Mouse (Mus musculus): ENCODE results near the gene Alpk1. TPM values are rescaled to one million over a fixed set of nuclear protein-coding genes. Genes with fewer than 3 reads are reported as not detected.
A peak's percentile ranks its signal among the peaks of the same experiment; 100 is the strongest.

The Alpk1 gene
- polyA plus RNA-seq, 1 experiment from 2014 or later, result 0.72 TPM

DNA sequence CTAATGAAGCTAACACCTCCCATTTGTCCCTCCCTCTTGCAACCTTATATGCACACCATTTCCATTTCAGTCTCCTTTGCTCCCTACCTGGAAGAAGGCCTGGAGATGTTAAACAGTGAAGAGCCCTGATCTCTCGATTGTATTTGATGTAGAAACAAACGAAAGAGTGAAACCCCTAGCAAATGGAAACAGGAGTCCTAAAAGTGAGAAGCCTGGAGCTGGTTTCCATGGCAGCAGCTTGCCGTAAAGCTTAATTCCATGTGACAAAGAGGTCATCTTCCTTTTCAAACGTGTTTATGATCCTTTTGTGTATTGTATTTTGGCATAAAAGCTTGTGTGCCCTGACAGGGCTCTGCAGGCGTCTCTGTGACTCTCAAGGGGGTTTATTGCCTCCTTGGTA, 138.1 kb downstream of the Alpk1 start:
- no peaks in the 10 kb centered on the region for H3K36me3 ChIP-seq (ENCODE audit: control insufficient read depth, insufficient read depth, low read length)
- 0 out of 2 replicates have a peak overlapping the region, but pooled peaks have one; percentile 6 for H3K27ac ChIP-seq (ENCODE audit: low read depth, low read length)
- H3K9ac ChIP-seq (ENCODE audit: low read length), result 0 out of 2 replicates have a peak overlapping the region, but pooled peaks have one; percentile 12
- DNase-seq (ENCODE audit: low spot score, missing footprints) (peak; percentile 94), ATAC-seq (ENCODE audit: low FRiP score) (no peak)
- no peak overlapping the region for H3K4me3 ChIP-seq (ENCODE audit: low read depth, low read length)
- peak overlapping the region; percentile 19; the same call in 1 of the 2 replicates for H3K4me2 ChIP-seq
- H3K9me3 ChIP-seq (ENCODE audit: control insufficient read depth, low read length), result no peaks in the 10 kb centered on the region
- peaks cover 31% of the 10 kb centered on the region for H3K4me1 ChIP-seq (ENCODE audit: control insufficient read depth, insufficient read depth, low read length)
- peaks cover 94% of the 10 kb centered on the region for H3K27me3 ChIP-seq (ENCODE audit: control insufficient read depth, insufficient read depth, low read length)
- 2% methylated on average over 5 of the region's 5 CpGs for WGBS

DNA sequence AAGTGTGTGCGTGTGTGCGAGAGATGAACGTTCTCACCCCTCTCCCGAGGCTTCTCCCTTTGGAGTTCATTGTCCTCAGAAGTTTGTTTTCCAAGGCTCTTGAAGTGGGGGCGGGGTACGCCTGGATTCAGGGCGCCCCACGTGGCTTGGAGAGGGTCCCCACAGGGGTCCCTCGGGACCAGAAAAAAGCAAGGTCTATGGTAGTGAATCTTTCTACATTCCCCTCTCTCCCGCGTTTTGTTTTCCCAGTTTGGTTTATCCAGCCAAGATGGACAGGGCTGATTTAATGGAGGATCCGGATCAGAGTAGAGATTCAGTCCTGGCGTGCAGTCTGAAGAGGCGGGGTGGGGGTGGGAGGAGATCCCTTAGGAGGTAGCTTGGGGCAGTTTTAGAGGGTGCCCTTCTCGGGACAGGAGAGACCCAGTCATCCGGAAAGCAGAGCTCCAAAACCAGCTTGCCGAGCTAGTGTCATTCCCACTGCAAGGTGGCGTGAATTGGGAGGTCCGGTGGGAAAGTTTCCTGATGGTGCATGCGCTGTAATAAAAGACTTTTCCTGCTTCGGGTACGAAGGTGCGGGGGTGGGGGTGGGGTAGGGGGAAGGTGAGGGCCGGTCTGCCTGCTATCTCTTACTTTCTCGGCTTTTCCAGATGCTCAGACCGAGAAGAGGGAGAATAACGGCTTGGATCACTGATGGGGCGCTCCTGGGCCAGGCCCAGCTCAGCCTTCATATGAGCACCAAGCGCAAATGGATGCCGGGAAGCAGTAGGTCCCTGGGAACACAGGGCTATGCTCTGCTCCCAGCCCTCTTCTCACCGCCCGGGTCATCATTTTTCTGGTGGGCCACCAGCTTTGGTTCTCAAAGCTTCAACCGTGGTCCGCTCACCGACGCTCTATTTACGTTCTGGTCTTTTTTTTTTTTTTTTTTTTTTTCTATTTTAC, 139.3 kb downstream of the Alpk1 start:
- Histone ChIP-seq H3K36me3 (ENCODE audit: control insufficient read depth, insufficient read depth, low read length) (no peaks in the 10 kb centered on the region), H3K4me3 (ENCODE audit: low read depth, low read length) (0 out of 2 replicates have a peak overlapping the region, but pooled peaks have one; percentile 1), H3K27me3 (ENCODE audit: control insufficient read depth, insufficient read depth, low read length) (peaks cover 92% of the 10 kb centered on the region), H3K9ac (ENCODE audit: low read length) (peak overlapping the region; percentile 6; the same call in 1 of the 2 replicates), H3K27ac (ENCODE audit: low read depth, low read length) (peak overlapping the region; percentile 49), H3K9me3 (ENCODE audit: control insufficient read depth, low read length) (no peaks in the 10 kb centered on the region), H3K4me1 (ENCODE audit: control insufficient read depth, insufficient read depth, low read length) (peaks cover 31% of the 10 kb centered on the region), H3K4me2 (peak overlapping the region; percentile 29)
- ATAC-seq (ENCODE audit: low FRiP score), result peak; percentile 34
- WGBS, result 2% methylated on average over 37 of the region's 37 CpGs
- DNase-seq (ENCODE audit: low spot score, missing footprints), result peak; percentile 94

DNA sequence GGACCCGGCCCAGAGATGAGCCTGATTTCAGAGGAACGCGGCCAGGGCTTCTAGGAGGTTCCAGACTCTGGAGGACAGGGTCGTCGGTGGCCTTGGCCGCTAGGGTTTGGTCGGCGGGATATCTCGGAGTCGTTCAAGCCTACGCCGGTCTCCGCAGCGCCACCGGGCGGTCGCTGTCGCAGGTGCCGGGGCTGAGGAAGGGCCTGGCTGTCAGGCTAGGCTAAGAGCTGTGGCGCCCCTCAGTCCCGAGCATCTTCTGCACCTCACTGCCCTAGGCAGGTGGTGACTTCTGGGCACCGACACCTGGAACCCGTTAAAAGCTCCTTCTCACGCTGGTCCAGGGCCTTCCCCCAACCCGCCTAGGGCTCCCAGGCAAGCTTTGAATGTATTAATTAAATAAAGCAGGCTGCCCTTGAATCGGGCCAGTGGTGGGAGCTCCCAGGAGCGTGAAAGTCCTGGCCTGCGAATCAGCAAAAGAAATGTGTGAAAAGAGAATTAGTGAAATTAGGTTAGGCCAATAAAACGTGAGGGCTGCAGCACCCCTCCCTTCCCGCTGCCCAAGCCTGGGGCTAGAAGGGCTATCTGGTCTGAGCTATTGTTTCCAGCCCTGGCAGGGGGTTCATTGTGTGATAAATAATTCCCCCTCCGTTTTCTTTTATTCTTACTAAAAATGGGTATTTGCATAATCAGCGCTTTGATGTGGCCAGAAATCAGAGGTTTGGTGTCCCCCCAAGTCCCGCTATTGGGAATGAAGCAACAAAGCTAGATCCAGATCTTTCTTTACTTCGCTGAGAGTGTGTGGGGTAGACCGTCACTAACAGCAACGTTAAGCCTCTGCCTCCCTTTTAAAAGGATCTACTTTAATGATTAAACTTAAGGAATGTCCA, 140.2 kb downstream of the Alpk1 start:
- peaks cover 31% of the 10 kb centered on the region for H3K4me1 ChIP-seq (ENCODE audit: control insufficient read depth, insufficient read depth, low read length)

DNA sequence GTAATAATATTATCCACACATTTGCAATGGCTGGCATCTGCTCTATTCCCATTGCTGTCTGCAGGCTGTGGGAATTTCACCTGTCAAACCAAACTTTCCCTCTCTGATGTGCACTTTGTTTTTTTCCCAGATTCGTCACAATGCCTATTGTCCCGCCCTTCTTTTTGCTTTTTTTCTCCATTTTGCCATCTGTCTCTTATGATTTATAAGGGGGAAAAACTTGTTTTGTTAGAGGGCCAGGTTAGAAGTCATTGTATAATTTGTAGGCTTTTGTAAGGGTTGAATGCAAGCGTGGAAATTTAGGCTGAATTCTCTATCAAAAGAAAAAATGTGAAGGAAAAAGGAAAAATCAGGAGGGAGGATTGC, 145.4 kb downstream of the Alpk1 start:
- H3K4me2 ChIP-seq, result peak overlapping the region; percentile 55
- H3K27me3 ChIP-seq (ENCODE audit: control insufficient read depth, insufficient read depth, low read length), result peaks cover 90% of the 10 kb centered on the region
- peaks cover 21% of the 10 kb centered on the region for H3K4me1 ChIP-seq (ENCODE audit: control insufficient read depth, insufficient read depth, low read length)
- WGBS, result under 1% methylated on average over 3 of the region's 3 CpGs
- H3K9ac ChIP-seq (ENCODE audit: low read length), result peak overlapping the region; percentile 65
- peak overlapping the region; percentile 81 for H3K27ac ChIP-seq (ENCODE audit: low read depth, low read length)
- ATAC-seq (ENCODE audit: low FRiP score) (no peak), DNase-seq (ENCODE audit: low spot score, missing footprints) (peak; percentile 88)
- H3K9me3 ChIP-seq (ENCODE audit: control insufficient read depth, low read length), result no peaks in the 10 kb centered on the region
- H3K36me3 ChIP-seq (ENCODE audit: control insufficient read depth, insufficient read depth, low read length), result no peaks in the 10 kb centered on the region
- H3K4me3 ChIP-seq (ENCODE audit: low read depth, low read length), result peak overlapping the region; percentile 55

More for the DNA sequence above, 140.2 kb downstream of the Alpk1 start:
- Histone ChIP-seq H3K9ac (ENCODE audit: low read length) (no peak overlapping the region), H3K4me2 (peak overlapping the region; percentile 29), H3K9me3 (ENCODE audit: control insufficient read depth, low read length) (no peaks in the 10 kb centered on the region), H3K27me3 (ENCODE audit: control insufficient read depth, insufficient read depth, low read length) (peaks cover 87% of the 10 kb centered on the region), H3K4me3 (ENCODE audit: low read depth, low read length) (no peak overlapping the region), H3K27ac (ENCODE audit: low read depth, low read length) (peak overlapping the region; percentile 72), H3K36me3 (ENCODE audit: control insufficient read depth, insufficient read depth, low read length) (no peaks in the 10 kb centered on the region)
- DNase-seq (ENCODE audit: low spot score, missing footprints) (peak; percentile 100), ATAC-seq (ENCODE audit: low FRiP score) (peak; percentile 85)
- under 1% methylated on average over 36 of the region's 36 CpGs for WGBS

DNA sequence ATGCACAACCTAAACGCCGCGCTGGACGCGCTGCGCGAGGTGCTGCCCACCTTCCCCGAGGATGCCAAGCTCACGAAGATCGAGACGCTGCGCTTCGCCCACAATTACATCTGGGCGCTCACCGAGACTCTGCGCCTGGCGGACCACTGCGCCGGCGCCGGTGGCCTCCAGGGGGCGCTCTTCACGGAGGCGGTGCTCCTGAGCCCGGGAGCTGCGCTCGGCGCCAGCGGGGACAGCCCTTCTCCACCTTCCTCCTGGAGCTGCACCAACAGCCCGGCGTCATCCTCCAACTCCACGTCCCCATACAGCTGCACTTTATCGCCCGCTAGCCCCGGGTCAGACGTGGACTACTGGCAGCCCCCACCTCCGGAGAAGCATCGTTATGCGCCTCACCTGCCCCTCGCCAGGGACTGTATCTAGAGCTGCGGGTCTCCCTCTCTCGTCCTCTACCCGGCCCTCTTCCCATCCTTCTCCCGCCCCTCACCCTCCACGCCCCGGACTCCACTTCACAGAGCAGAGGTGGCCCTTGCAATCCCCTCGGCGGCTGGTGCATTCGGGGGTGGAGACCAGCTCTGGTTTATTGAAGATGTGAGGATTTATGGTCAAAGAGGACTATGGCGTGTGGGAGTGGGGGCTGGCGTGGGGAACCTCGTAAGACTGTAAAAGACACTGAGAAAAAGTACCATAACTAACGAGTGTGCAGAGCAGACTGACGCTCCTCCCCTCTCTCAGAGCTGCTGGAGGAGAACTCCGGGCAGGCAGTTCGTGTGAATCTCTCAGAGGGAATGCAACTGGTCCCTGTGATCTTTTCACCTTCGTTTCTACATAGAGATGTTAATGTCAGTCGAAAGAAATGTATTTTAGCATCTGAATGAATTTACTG, 146.0 kb downstream of the Alpk1 start:
- WGBS, result 1% methylated on average over 58 of the region's 58 CpGs
- Histone ChIP-seq H3K27me3 (ENCODE audit: control insufficient read depth, insufficient read depth, low read length) (peaks cover 89% of the 10 kb centered on the region), H3K4me2 (peak overlapping the region; percentile 55), H3K4me1 (ENCODE audit: control insufficient read depth, insufficient read depth, low read length) (peaks cover 14% of the 10 kb centered on the region), H3K4me3 (ENCODE audit: low read depth, low read length) (peak overlapping the region; percentile 55), H3K9ac (ENCODE audit: low read length) (peak overlapping the region; percentile 65), H3K9me3 (ENCODE audit: control insufficient read depth, low read length) (no peaks in the 10 kb centered on the region), H3K36me3 (ENCODE audit: control insufficient read depth, insufficient read depth, low read length) (no peaks in the 10 kb centered on the region), H3K27ac (ENCODE audit: low read depth, low read length) (peak overlapping the region; percentile 81)
- ATAC-seq (ENCODE audit: low FRiP score), result peak; percentile 65
- DNase-seq (ENCODE audit: low spot score, missing footprints), result peak; percentile 99

DNA sequence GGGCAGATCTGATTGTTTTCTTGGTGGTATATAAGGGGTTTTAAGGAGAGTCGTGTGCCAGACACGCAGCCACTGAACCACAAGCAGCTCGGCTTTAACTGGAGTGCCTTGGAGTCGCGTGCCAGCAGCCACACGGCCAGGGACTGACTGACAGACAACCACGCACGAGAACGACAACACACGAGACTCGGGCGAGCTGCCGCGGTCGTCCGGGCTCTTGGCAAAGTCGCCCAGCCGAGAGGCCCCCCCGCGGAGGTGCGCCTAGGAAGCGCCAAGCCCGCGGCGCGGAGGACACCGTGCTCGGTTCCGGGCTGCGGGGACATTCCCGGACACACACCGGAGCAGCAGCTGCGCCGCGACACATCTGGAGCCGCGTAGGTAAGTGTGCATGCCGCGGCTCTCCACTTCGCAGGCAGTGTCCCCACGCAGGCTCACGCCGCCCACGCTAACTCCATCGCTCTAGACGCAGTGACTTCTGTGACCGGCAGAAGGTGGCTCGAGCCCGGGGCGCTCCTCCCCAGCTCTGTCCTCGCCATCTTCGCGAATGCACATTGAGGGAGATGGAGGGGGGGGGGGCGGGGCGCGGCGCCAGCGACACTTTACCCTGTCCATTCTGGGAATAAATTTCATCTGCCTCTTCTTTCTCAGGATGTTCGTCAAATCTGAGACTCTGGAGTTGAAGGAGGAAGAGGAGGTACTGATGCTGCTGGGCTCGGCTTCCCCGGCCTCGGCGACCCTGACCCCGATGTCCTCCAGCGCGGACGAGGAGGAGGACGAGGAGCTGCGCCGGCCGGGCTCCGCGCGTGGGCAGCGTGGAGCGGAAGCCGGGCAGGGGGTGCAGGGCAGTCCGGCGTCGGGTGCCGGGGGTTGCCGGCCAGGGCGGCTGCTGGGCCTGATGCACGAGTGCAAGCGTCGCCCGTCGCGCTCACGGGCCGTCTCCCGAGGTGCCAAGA, 147.0 kb downstream of the Alpk1 start, which contains the start of gene Neurog2:
Gene Neurog2 (plus strand): TSS at position 56 of the 953 bp plus-strand sequence.
- Histone ChIP-seq H3K9ac (ENCODE audit: low read length) (peak within 1 kb of the TSS; percentile 65), H3K9me3 (ENCODE audit: control insufficient read depth, low read length) (no peaks in the 10 kb centered on the region), H3K4me1 (ENCODE audit: control insufficient read depth, insufficient read depth, low read length) (peaks cover 15% of the 10 kb centered on the region), H3K27ac (ENCODE audit: low read depth, low read length) (peak within 1 kb of the TSS; percentile 81), H3K36me3 (ENCODE audit: control insufficient read depth, insufficient read depth, low read length) (no peaks in the 10 kb centered on the region), H3K4me2 (peak within 1 kb of the TSS; percentile 55), H3K27me3 (ENCODE audit: control insufficient read depth, insufficient read depth, low read length) (peaks cover 88% of the 10 kb centered on the region), H3K4me3 (ENCODE audit: low read depth, low read length) (peak within 1 kb of the TSS; percentile 55)
- peak; percentile 57 for ATAC-seq (ENCODE audit: low FRiP score)
- under 1% methylated on average over 90 of the region's 92 CpGs for WGBS
- DNase-seq (ENCODE audit: low spot score, missing footprints), result peak; percentile 96

DNA sequence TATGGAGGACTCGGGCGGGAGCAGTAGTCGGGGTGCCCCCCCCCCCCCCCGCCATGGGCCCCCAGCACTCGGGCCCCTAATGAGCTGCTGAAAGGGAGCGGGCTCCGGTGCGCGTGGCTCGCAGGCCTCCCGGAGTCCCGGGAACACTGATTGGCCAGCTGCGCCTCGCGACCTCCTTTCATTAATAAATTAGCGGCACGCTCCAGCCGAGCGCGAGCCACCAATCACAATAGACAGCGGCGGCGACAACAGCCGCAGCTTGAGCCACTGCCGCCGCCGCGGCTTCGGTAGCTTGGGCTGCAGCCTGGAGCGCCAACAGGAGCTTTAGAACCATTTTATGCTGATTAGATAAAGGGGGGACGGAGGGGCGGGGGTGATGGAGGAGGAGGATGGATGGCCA, 147.8 kb downstream of the Alpk1 start:
- no peaks in the 10 kb centered on the region for H3K36me3 ChIP-seq (ENCODE audit: control insufficient read depth, insufficient read depth, low read length)
- peak overlapping the region; percentile 55 for H3K4me3 ChIP-seq (ENCODE audit: low read depth, low read length)
- ATAC-seq (ENCODE audit: low FRiP score), result peak; percentile 85
- H3K4me1 ChIP-seq (ENCODE audit: control insufficient read depth, insufficient read depth, low read length), result peaks cover 22% of the 10 kb centered on the region
- WGBS, result under 1% methylated on average over 27 of the region's 32 CpGs
- no peaks in the 10 kb centered on the region for H3K9me3 ChIP-seq (ENCODE audit: control insufficient read depth, low read length)
- H3K27ac ChIP-seq (ENCODE audit: low read depth, low read length), result peak overlapping the region; percentile 81
- H3K4me2 ChIP-seq, result peak overlapping the region; percentile 55
- H3K9ac ChIP-seq (ENCODE audit: low read length), result peak overlapping the region; percentile 4; the same call in 1 of the 2 replicates
- H3K27me3 ChIP-seq (ENCODE audit: control insufficient read depth, insufficient read depth, low read length), result peaks cover 88% of the 10 kb centered on the region
- no peak for DNase-seq (ENCODE audit: low spot score, missing footprints)

All from midbrain, embryonic 11.5 days (tissue).